In genomic region chr10:110440396-110440795, GRCm38 (mm10) we compare ENCODE assay signal across 15 mouse cellular contexts. TPM values are rescaled to one million over a fixed set of nuclear protein-coding genes. Genes with fewer than 3 reads are reported as not detected.
A peak's percentile ranks its signal among the peaks of the same experiment; 100 is the strongest.
DNase-seq lines count a peak whose midpoint lies in the region; ATAC-seq and TF ChIP-seq lines count a peak whose summit lies in the region.
"Had no signal": no experiment of that assay in that cellular context is flagged by ENCODE, and none has a peak within 500 bp of the region (broad histone marks: within the 10 kb centered on the region; RNA-seq: fewer than 3 reads in every experiment).

No protein-coding gene starts in this region.

- no peaks in the 10 kb centered on the region for H3K36me3 ChIP-seq in thymus, adult 2 months (ENCODE audit: control insufficient read depth, insufficient read depth, low read length)
- H3K36me3 ChIP-seq in hindbrain, embryonic 10.5 days = no peaks in the 10 kb centered on the region
- no peaks in the 10 kb centered on the region for H3K36me3 ChIP-seq in liver, postnatal 0 days (replicated peaks; ENCODE audit: insufficient read depth, low read length)
- H3K36me3 ChIP-seq: embryonic facial prominence, embryonic 12.5 days; limb, embryonic 12.5 days; liver, embryonic 15.5 days; neural tube, embryonic 12.5 days had no signal

- H3K4me2 ChIP-seq in liver, postnatal 0 days (ENCODE audit: low read depth, low read length) = no peak overlapping the region
- H3K4me2 ChIP-seq: embryonic facial prominence, embryonic 12.5 days; limb, embryonic 12.5 days; liver, embryonic 15.5 days; neural tube, embryonic 12.5 days had no signal

- no peak for TF ChIP-seq EP300 in liver, postnatal 0 days (IDR thresholded peaks at IDR 0.05; ENCODE audit: low read depth)

- no peak for TF ChIP-seq CTCF in thymus, adult 2 months (IDR thresholded peaks at IDR 0.05; ENCODE audit: borderline replicate concordance, control insufficient read depth, extremely low read depth, insufficient read depth, low read length, poor library complexity)
- TF ChIP-seq CTCF in liver, postnatal 0 days (IDR thresholded peaks at IDR 0.05; ENCODE audit: low read depth) = no peak

- H3K27me3 ChIP-seq in thymus, adult 2 months (ENCODE audit: control insufficient read depth, insufficient read depth, low read length) = no peaks in the 10 kb centered on the region
- H3K27me3 ChIP-seq in hindbrain, embryonic 10.5 days (ENCODE audit: insufficient read depth, poor library complexity, severe bottlenecking) = no peaks in the 10 kb centered on the region
- H3K27me3 ChIP-seq in liver, postnatal 0 days (ENCODE audit: insufficient read depth, low read length) = no peaks in the 10 kb centered on the region
- H3K27me3 ChIP-seq: embryonic facial prominence, embryonic 12.5 days; limb, embryonic 12.5 days; liver, embryonic 15.5 days; neural tube, embryonic 12.5 days had no signal

- H3K9ac ChIP-seq in liver, postnatal 0 days (replicated peaks) = no peak overlapping the region
- H3K9ac ChIP-seq: embryonic facial prominence, embryonic 12.5 days; limb, embryonic 12.5 days; liver, embryonic 15.5 days; neural tube, embryonic 12.5 days had no signal

- no peak overlapping the region for H3K4me3 ChIP-seq in thymus, adult 2 months (ENCODE audit: control insufficient read depth, insufficient read depth, low read length)
- no peak overlapping the region for H3K4me3 ChIP-seq in hindbrain, embryonic 10.5 days
- no peak overlapping the region for H3K4me3 ChIP-seq in liver, postnatal 0 days (ENCODE audit: low read depth, low read length)
- H3K4me3 ChIP-seq: embryonic facial prominence, embryonic 12.5 days; limb, embryonic 12.5 days; liver, embryonic 15.5 days; neural tube, embryonic 12.5 days had no signal

- no peaks in the 10 kb centered on the region for H3K9me3 ChIP-seq in hindbrain, embryonic 10.5 days
- no peaks in the 10 kb centered on the region for H3K9me3 ChIP-seq in liver, postnatal 0 days (ENCODE audit: low read length)
- H3K9me3 ChIP-seq: embryonic facial prominence, embryonic 12.5 days; limb, embryonic 12.5 days; liver, embryonic 15.5 days; neural tube, embryonic 12.5 days had no signal

- no peaks in the 10 kb centered on the region for H3K4me1 ChIP-seq in thymus, adult 2 months (replicated peaks; ENCODE audit: control insufficient read depth, insufficient read depth, low read length)
- no peaks in the 10 kb centered on the region for H3K4me1 ChIP-seq in hindbrain, embryonic 10.5 days (replicated peaks)
- no peaks in the 10 kb centered on the region for H3K4me1 ChIP-seq in liver, postnatal 0 days (ENCODE audit: insufficient read depth)
- H3K4me1 ChIP-seq: embryonic facial prominence, embryonic 12.5 days; limb, embryonic 12.5 days; liver, embryonic 15.5 days had no signal

- TF ChIP-seq POLR2A in thymus, adult 2 months (IDR thresholded peaks at IDR 0.05; ENCODE audit: control insufficient read depth, extremely low read depth, insufficient read depth, low read length, poor library complexity) = no peak

- ATAC-seq in liver, postnatal 0 days = no peak

- 93% methylated on average over 2 of the region's 2 CpGs for WGBS in thymus, adult 2 months
- WGBS in hindbrain, embryonic 10.5 days = 82% methylated on average over 2 of the region's 2 CpGs
- 67% methylated on average over 2 of the region's 2 CpGs for WGBS in liver, postnatal 0 days (ENCODE audit: insufficient replicate concordance)

- DNase-seq in cerebellum, postnatal 10 days = peak; percentile 43 to 66
- DNase-seq in frontal cortex, adult 2 months (ENCODE audit: extremely low spot score in 1 of 2, low spot score in 1 of 2) = peak; percentile 83 to 86
- DNase-seq in left cerebral cortex, adult 18-20 months (ENCODE audit: low spot score in 2 of 2) = peak; percentile 75 to 89
- DNase-seq in right cerebral cortex, postnatal 25 days = peak; percentile 77
- no peak for DNase-seq in thymus, adult 2 months
- no peak for DNase-seq in hindbrain, embryonic 10.5 days (ENCODE audit: low spot score)
- no peak for DNase-seq in liver, postnatal 0 days
- DNase-seq: adrenal gland, postnatal 36 days; heart, postnatal 14 days; midbrain, embryonic 14.5 days had no signal

- H3K27ac ChIP-seq in thymus, adult 2 months (ENCODE audit: control insufficient read depth, insufficient read depth, low read length) = no peak overlapping the region
- no peak overlapping the region for H3K27ac ChIP-seq in hindbrain, embryonic 10.5 days
- H3K27ac ChIP-seq in liver, postnatal 0 days (ENCODE audit: low read depth) = no peak overlapping the region
- H3K27ac ChIP-seq: embryonic facial prominence, embryonic 12.5 days; kidney, postnatal 0 days; limb, embryonic 12.5 days; liver, embryonic 15.5 days; neural tube, embryonic 12.5 days had no signal

RNA-seq across cellular contexts. Expression of gene Nav3, which starts 15.6 kb away (rescaled TPM):
- polyA plus RNA-seq in frontal cortex, adult 2 months (2012; rRNA removed) = 30.1 and 34.3 TPM in 2 replicates
- 100 to 1,000 TPM; 103 to 116 TPM for total RNA-seq in left cerebral cortex, adult 18-20 months (2021)
- polyA plus RNA-seq in thymus, adult 2 months (2012; rRNA removed) = 0.37 and 0.46 TPM in 2 replicates
- 2.0 and 5.2 TPM in 2 replicates for polyA plus RNA-seq in hindbrain, embryonic 10.5 days (2016; fragmentation: Nextera tagmentation; extraction: Ambion mirVana)
- polyA plus RNA-seq in liver, postnatal 0 days (2015; fragmentation: Nextera tagmentation; extraction: Ambion mirVana) = 0.04 and 0.12 TPM in 2 replicates

Comparison
In these comparisons a context has a peak if more than half of its experiments do, and no peak if none do; other contexts are left out.
1. DNase-seq: peak in cerebellum, postnatal 10 days (2 of 2), frontal cortex, adult 2 months (2 of 2), left cerebral cortex, adult 18-20 months (2 of 2) and right cerebral cortex, postnatal 25 days (single experiment); none in thymus, adult 2 months (single experiment), hindbrain, embryonic 10.5 days (single experiment) and liver, postnatal 0 days (single experiment).